Mouse (Mus musculus): ENCODE data around the gene Prm1.

Gene Prm1

DNA sequence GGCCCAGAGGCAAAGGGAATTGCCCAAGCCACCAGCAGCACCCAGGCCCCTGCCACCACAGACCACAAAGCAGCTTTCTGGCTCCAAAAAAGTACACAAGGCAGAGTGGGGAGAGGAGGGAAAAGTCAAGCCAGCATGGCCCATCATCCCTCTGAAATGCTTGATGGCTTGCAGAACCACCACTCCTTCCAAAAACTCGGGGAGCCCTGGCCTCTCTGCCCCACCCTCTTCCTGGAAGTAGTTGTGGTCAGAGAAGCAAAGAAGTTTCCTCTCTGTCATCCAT lies 22.5 kb downstream of the Prm1 start:
- no peak for DNase-seq (ENCODE audit: low spot score in 2 of 2)

DNA sequence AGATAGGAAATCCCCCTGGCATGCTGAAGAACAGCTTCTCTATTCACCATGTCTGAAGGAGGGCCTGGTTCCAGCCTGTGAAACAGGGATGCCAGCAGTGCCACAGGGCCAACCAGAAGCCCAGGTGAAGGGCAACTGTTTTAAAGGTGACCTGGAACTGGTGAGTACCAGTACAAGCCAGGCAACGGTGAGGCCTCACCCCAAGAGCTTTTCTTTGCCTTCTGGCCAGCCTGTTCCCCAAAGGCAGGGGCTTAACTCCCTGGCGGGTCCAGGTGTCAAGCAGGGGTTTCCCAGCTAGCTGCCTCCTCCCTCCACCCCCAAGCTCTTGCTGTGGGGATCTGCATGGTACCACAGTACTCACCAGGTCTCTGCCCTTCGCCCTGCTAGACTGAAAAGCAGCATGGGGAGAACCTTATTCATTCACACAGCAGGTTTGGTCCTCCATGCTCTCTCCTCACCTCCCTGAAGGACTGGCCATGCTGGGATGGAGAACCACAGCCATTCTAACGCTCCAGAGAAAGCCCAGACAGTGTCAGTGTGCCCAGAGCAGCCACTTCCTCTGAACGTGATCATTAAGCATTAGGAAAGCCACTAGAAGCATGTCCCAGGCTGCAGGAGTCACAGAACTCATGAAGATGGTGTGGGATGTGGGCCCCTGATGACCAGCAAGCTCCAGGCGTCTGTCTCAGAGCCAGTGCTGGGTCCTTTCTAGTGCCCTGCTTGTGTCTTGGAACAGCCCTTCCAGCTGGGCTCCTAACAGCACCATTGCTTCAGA lies 23.1 kb downstream of the Prm1 start:
- no peak for DNase-seq (ENCODE audit: low spot score in 2 of 2)

DNA sequence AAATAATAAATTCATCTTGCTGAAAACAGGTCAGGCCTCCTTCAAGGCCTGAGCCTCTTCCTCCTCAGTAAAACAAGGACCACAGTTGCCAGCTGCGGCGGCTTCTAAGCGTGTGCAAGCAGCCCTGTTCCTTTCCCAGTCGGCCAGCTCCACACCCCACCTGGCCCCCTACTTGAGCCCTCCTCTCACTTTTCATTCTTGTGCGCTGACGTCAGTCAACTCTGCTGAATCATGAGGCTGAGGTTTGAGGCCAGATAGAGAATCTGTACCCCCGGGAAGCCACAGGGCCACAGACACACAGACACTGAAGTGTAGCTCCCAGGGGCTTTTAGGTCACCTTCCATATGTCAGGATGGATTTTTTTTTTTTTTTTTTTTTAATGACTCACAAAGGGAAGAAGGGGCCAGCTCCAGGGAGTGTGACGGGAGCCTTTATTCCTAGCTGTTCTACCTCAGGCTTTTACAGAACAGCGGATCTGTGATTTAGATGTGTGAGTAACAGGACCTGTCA lies 23.7 kb downstream of the Prm1 start:
- no peak for DNase-seq (ENCODE audit: low spot score in 2 of 2)

DNA sequence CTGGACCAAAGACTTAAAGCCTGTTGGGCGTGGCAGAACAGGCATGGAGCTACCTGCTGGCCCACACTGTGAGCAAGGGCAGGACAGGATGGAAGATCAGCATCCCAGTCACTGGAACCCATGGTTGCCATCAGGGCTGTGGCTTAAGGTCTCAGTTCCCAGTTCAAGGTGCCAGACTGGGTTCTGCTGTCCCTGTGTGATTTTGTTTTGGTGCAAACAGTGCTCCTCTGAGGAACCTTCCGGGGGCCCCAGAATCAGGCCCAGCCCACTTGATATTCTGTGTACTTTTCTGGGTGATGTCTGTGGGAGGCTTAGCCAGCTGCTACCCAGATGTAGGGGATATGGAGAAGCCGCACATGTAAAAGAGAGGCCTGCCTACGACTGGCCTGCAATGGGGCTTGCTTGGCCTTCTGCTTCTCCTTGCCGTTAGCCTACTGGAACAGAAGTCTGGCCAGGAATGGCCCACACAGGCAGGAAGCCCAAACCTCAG lies 25.0 kb downstream of the Prm1 start:
- no peak for DNase-seq (ENCODE audit: low spot score in 2 of 2)

DNA sequence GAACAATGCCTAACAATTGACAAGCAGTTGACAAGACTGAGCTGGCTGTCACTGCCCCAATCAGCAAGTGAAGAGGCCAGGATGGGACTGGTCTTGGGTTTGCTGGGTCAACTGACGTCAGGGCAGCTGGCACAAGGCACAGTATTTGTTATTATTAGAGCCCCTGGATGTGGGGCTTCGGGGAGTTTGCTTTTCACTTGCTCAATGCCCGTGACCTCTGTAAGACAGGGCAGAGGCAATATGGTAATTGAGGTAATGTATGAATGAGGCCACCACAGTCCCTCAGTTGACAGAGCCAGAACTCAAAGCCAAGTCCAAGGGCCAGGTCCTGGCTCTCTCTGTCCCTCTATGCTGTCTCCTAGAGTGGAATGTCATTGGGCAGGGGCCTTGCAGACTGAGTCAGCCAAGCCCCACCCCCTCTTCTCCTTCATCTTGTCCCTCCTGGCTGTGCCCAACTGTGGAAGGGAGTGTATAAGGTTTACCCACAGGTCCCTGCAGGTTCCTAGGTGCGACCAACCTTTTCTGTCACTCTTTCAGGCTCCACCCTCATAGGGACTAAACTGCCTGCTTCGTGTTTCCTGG lies 28.0 kb downstream of the Prm1 start:
- DNase-seq (ENCODE audit: low spot score in 2 of 2), result no peak

DNA sequence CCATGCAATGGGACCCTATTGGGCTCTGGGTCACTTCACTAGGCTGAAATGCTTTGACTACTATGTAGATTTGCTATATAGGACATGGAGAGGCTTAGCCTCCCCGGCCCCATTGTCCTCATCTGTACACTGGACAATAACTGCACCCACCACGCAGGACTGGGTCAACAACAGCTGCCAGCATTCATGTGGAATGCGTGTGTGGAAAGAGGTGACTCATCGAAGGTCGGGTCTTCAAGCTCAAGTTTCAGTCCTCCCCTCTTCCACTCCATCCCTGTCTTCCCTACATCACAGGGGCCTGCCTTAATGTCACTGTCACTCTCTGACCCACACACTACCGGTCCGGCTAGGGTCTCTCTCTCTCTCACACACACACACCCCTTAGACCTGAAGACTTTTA lies 29.3 kb downstream of the Prm1 start:
- no peak for DNase-seq (ENCODE audit: low spot score in 2 of 2)

DNA sequence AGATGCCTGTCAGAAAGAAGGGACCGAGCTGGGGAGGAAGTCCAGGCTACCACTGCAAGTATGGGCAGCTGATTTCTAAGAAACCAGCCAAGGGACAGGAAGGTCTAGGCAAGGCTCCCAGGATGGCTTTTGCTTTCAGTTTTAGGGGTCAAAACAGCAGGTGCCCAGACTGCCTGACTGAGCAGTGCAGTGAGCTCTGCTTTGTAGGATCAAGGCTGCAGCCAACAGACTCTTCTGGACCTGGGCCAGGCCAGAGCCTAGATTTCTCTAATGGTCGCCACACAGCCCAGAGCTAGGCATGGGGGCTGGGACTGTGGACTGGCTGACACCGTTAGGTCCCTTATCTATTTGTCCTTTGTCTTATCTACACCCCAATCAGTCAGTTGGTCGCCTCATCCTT lies 30.9 kb downstream of the Prm1 start:
- no peak for DNase-seq (ENCODE audit: low spot score in 2 of 2)

DNA sequence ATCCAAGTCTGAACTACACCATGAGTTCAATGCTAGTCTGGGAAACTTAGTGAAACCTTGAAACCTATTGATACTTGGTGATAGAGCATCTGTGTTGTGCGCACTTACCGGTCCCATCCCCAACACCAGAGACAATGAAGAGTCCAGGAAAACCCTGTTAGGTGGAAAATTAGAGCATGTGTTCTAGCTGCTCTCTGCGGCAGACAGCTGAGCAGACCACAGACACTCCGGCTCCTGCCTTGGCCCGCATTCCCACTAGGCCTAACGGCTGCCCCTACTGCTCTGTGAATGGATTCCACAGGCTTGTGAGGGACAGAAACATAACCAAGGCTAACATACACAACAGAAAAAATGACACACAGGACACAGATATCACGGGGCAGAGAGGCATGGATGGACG lies 32.1 kb downstream of the Prm1 start:
- no peak for DNase-seq (ENCODE audit: low spot score in 2 of 2)

DNA sequence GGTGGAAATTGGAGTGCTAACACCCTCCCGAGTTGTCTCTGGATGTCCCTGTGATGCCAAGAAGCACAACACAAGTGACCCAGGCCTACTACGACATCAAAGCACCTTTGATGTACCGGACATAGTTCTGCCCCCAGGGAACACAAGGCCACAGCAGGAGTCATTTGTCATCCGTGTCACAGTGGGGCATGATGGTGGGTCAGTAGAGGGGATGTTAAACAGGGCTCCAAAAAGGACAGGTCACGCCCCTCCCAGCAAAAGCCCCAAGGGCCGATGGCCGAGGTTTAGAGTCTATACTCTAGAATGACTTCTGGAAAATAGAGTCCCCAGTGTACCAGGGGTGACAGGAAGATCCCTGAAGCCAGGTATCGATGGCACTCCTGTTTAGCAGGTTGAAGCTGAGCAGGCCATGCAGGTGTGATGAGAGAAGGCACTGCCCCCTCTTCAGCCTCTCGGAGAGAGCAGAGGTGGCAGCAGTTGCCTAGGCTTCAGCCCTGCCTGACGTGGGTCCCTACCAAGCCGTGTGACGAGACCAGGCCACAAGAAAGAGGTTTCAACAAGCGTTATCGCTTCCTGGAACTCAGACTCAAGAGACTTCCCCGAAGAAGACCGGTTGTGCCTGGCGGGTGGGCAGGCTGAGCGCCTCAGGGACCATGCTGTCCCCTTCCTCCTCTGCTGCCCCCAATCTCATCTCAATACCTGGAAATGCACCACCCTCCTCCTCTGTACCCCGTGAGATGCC lies 33.7 kb downstream of the Prm1 start:
- DNase-seq (ENCODE audit: low spot score in 2 of 2), result peak in 1 of 2 experiments; percentile 27

DNA sequence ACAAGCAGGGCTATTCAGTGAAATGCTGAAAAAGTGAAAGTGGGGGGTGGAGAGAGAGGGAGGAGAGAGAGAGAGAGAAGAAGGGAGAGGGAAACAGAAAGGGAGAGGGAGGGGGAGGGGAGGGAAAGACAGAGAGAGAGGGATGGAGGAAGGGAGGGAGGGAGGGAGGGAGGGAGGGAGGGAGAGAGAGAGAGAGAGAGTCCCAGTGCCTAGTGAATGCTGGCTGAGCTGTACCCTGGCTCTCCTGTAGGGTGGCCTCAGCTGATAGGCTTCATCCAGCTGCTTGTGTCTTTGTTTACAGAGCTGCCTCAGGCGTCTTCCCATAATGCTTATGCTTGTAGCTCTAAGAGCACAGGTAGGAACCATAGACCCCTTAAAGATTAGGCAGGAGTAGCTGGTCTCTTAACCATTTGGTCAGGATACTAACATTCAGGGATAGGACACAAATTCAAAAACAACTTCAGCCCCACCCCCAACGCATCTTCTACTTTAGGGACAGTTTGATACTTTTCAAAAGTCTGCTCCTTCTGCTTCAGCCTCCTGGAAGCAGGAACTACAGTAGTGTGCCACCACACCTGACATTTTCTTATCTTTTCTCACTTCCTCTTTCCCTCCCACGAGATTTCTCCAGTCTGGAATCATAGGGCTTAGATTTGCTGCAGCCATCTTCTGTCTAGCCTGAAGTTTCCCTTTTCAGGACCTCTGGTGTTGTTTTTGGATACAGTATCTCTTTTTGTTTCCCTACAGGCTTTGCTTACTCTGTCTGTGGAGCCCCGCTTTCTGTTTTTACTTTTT lies 34.9 kb downstream of the Prm1 start:
- DNase-seq (ENCODE audit: low spot score in 2 of 2), result no peak

DNA sequence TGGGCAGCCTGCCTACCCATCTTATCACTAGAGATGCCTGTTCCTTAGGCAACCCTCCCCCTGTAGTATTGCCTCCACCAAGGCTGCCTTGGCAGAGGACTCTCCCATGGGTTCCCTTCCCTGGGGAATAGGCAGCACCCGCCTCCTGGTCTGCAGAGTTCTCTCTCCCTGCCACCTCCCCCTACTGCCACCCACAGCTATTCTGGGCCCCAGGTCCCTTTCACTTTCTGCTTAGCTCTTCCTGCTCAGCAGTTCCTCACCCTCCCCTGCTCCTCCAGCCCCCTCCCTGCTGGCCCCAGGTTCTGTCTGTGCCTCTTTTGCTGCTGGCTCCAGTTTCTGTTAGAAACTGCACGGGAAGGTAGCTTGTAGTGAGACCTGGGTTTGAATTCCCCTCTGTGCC lies 36.0 kb downstream of the Prm1 start:
- DNase-seq (ENCODE audit: low spot score in 2 of 2), result peak in 1 of 2 experiments; percentile 29

DNA sequence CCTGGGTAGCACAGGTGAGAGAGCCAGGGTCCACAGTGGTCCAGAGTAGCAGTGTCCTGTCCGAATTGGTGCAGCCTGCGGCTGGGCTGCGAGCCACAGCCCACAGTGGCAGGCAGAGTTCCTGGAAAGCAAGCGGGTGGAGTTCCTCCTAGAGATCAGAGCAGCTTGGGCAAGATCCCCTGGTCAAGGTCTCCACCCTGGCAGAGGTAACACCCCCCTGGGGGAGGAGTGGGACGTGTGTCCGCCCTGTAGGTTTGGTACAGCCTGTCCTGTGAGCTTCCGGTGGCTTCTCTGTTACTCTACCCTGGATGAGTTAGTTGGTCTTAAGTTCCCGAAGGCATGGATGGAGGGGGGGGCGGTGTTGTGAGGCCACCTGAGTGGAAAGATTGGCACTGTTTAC lies 36.8 kb downstream of the Prm1 start:
- peak in 1 of 2 experiments; percentile 27 for DNase-seq (ENCODE audit: low spot score in 2 of 2)

DNA sequence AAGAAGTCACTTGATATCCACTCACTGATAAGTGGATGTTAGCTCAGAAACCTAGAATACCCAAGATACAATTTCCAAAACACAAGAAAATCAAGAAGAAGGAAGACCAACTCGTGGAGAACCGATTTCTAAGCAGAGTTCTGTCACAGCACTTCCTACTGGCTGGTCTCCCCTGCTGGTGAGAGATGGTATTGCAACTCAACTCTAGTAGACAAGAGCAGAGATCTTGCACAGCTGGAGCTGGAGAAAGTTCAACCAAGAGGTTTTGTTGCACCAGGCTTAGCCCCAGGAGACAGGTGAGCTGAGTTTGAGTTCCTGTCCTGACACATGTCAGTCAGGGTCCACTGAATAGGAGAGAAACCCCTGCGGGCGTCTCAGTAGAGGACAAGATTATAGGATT lies 38.5 kb downstream of the Prm1 start:
- DNase-seq (ENCODE audit: low spot score in 2 of 2), result peak; percentile 70 to 89

DNA sequence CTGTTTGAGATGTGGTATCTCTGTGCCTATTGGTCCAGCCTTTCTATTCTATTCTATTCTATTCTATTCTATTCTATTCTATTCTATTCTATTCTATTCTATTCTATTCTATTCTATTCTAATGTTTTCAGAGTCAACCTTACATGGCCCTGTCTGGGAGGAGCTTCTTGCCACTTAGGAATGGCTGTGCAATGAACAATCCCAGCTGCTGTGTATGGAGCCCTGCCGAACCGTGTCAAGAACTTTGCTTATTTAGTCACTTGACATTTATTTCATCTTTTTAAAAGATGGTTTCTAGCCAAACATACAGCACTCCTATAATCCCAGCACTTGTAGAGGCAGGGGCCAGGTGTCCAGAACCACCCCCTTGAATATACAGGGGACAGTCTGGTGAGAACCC lies 41.3 kb downstream of the Prm1 start:
- DNase-seq (ENCODE audit: low spot score in 2 of 2), result no peak

DNA sequence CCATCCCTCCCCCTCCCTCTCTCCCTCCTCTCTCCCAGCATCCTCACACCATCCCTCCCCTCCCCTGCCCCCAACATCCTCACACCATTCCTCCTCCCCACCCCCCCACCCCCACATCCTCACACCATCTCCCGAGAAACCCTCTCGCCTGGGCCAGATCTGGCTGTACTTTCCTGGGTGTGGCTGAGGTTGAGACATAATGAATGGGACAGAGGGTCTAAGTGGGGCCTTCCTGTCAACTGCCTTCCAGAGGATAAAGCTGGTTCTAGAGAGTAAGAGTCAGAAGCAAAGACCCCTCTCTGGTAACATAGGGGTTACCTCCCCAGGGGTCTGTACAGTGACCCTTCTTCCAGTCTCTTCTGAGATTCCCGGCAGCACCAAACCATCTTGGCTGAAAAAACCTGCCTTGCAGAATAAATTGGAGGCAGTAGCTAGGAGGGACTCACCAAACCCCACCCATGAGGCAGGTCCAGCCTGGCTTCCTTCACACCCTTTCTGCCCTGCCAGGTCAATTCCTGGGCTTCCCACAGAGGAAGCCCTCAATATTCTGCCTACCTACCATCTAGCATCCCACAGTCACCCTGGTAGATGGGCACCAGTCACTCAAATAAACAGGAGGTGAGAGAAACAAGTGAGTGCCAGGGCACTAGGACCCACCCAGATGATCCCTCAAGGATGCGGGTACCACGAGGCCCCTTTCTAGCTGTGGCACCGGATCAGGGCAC lies 41.9 kb downstream of the Prm1 start:
- no peak for DNase-seq (ENCODE audit: low spot score in 2 of 2)

DNA sequence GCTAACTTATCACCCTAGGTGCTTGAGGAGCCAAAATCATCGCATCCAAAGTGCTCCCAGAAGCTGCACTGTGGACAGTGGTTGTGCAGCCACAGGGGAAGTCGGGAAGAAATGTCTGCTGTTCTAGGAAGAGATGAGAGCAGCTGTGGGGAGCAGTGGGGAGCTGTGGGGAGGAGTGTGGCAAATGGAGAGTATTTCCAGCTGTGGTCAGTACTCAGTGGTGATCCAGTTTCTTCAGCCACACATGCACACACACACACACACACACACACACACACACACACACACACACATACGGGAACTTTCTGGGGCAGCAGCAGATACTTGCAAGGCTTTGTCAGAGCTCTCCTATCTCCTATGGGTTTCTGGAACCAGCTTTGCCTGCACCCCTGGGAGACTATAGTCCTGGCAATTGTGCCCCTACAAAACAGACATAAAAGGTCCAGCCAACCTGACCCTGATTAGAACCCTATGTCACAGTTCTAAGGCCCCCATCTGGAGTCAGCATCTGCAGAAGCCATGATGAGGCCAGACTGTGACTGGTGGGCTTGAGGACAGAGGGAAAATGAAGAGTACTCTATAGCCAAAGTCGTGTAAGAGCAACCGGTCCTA lies 43.0 kb downstream of the Prm1 start:
- DNase-seq (ENCODE audit: low spot score in 2 of 2), result no peak

DNA sequence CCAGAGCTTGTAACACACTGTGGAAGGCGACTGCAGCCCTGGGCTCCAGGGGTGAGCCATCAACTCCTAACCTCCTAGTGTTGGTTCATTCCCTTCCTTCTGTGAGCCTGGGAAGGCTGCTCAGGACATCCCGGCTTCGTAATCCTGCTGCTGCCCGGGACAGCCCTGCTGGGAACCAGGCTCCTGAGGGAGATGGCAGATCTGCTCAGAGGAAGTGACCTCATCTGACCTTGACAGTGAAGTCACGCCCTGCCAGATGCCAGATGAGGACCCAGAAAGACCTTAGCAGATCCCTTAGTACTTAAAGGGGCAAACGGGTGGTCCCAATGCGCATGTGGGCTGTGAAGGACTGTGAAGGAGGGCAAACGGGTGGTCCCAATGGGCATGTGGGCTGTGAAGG lies 44.5 kb downstream of the Prm1 start:
- no peak for DNase-seq (ENCODE audit: low spot score in 2 of 2)

DNA sequence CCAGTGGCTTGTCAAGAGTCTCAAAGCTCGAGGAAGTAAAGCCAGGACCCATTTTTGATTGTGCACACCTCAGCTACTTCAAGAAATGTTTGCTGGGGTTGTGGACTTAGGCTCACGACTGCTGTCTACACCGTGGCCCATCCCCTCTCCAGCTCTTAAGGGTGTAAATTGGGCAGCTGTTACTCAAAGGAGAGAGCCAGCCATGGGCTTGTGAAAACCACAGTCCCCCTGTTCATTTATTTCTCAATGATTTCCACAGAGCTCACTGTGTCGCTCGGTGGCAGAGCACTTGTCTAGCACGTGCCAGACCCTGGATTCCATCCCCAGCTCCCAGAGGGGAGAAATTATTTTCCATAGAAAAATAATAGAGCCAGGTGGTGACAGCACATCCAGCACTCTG lies 49.5 kb downstream of the Prm1 start:
- no peak for DNase-seq (ENCODE audit: low spot score in 2 of 2)

DNA sequence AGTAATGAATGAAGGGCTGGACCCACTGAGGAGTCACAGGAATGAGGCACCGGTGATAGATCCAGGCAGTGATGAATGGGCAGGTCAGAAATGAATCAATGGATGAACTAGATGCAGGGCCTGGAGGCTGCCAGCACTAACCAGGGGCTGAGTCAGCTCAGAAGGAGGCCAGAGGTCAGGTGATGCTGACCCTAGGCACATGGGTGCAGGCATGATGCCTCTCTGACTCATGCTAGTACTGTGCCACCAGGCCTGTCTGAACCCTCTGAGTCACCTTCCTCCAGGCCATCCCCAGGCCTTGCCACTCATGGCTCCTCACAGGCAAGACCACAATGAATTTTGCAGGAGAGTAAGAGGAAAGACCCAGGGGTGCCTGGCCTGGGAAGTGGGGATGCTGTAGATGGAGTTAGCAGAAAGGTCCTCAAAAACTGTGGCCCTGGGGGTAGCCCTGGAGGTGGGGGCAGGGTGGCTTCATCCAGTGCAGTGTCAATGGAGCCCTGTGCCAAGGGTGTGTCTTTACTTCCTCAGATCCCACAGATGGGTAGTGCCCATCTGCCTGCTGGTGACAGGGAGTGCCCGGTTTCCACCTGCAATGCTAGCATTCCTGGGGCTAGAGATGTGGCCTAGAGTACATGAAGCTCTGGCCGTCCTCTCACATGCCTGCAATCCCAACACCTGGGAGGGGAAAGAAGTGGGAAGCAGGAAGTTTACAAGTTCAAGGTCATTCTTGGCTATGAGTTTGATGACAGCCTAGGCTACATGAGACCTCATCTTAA lies 50.9 kb downstream of the Prm1 start:
- no peak for DNase-seq (ENCODE audit: low spot score in 2 of 2)

DNA sequence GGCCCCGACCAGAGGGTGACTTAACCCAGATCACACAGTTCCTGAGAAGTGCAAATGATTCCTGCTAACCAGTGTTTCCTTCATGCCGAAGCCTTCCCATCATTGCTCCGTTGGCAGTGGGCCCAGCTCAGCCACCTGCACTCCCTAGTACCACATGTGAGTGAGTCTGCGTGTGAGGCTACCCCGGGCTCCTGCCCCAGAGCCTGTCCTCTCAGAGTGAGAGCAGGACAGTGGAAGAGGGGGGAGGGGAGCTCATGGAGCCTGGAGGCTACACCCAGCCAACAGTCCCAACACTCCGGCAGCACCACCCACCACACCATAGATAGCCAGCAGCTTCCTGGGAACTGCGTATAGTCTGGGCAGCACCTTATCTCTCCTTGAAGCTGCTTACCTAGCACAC lies 55.8 kb downstream of the Prm1 start:
- no peak for DNase-seq (ENCODE audit: low spot score in 2 of 2)
